Comparison of ENCODE assay signal across 20 mouse cellular contexts in genomic region chr5:42980946-42981650, GRCm38 (mm10).
DNase-seq lines count a peak whose midpoint lies in the region; ATAC-seq lines count a peak whose summit lies in the region.
"Had no signal": no experiment of that assay in that cellular context is flagged by ENCODE, and none has a peak within 500 bp of the region (broad histone marks: within the 10 kb centered on the region; RNA-seq: fewer than 3 reads in every experiment).

No protein-coding gene starts in this region.

- no peak overlapping the region for H3K27ac ChIP-seq in hindbrain, embryonic 16.5 days (ENCODE audit: low read depth, low read length)
- H3K27ac ChIP-seq in hindbrain, embryonic 12.5 days: no peak overlapping the region
- H3K27ac ChIP-seq: gastrocnemius, adult 2 months; limb, embryonic 15.5 days; liver, embryonic 15.5 days; macrophage had no signal

- no peaks in the 10 kb centered on the region for H3K27me3 ChIP-seq in hindbrain, embryonic 16.5 days (replicated peaks; ENCODE audit: control insufficient read depth, insufficient read depth, low read length)
- H3K27me3 ChIP-seq in hindbrain, embryonic 12.5 days: no peaks in the 10 kb centered on the region
- H3K27me3 ChIP-seq: heart, embryonic 12.5 days; limb, embryonic 15.5 days; liver, embryonic 15.5 days had no signal

- H3K9me3 ChIP-seq in hindbrain, embryonic 16.5 days (ENCODE audit: control insufficient read depth, low read length): no peaks in the 10 kb centered on the region
- no peaks in the 10 kb centered on the region for H3K9me3 ChIP-seq in hindbrain, embryonic 12.5 days (replicated peaks)
- H3K9me3 ChIP-seq: heart, embryonic 12.5 days; limb, embryonic 15.5 days; liver, embryonic 15.5 days had no signal

- no peak overlapping the region for H3K9ac ChIP-seq in hindbrain, embryonic 16.5 days (ENCODE audit: low read depth, low read length)
- H3K9ac ChIP-seq in hindbrain, embryonic 12.5 days: no peak overlapping the region
- H3K9ac ChIP-seq: heart, embryonic 12.5 days; limb, embryonic 15.5 days; liver, embryonic 15.5 days had no signal

- H3K36me3 ChIP-seq in hindbrain, embryonic 16.5 days (ENCODE audit: control insufficient read depth, insufficient read depth, low read length): no peaks in the 10 kb centered on the region
- H3K36me3 ChIP-seq in hindbrain, embryonic 12.5 days: no peaks in the 10 kb centered on the region
- H3K36me3 ChIP-seq: heart, embryonic 12.5 days; limb, embryonic 15.5 days; liver, embryonic 15.5 days had no signal

- WGBS in hindbrain, embryonic 16.5 days: 70% methylated on average over 2 of the region's 2 CpGs
- 66% methylated on average over 2 of the region's 2 CpGs for WGBS in hindbrain, embryonic 12.5 days

- ATAC-seq in hindbrain, embryonic 16.5 days: peak; percentile 56; the same call in 1 of the 2 replicates
- ATAC-seq in hindbrain, embryonic 12.5 days (ENCODE audit: low FRiP score): no peak
- ATAC-seq: activated CD4-positive, CD25-positive, alpha-beta regulatory T cell, adult 4 months had no signal

- no peaks in the 10 kb centered on the region for H3K4me1 ChIP-seq in hindbrain, embryonic 16.5 days (ENCODE audit: control insufficient read depth, insufficient read depth, low read depth, low read length)
- no peaks in the 10 kb centered on the region; the same call in 1 of the 2 replicates for H3K4me1 ChIP-seq in hindbrain, embryonic 12.5 days
- H3K4me1 ChIP-seq: heart, embryonic 12.5 days; liver, embryonic 15.5 days had no signal

- H3K4me2 ChIP-seq in hindbrain, embryonic 16.5 days (ENCODE audit: low read length): no peak overlapping the region
- no peak overlapping the region for H3K4me2 ChIP-seq in hindbrain, embryonic 12.5 days (replicated peaks)
- H3K4me2 ChIP-seq: heart, embryonic 12.5 days; limb, embryonic 15.5 days; liver, embryonic 15.5 days had no signal

- no peak overlapping the region for H3K4me3 ChIP-seq in hindbrain, embryonic 16.5 days (ENCODE audit: low read length)
- H3K4me3 ChIP-seq in hindbrain, embryonic 12.5 days: no peak overlapping the region
- H3K4me3 ChIP-seq: gastrocnemius, adult 2 months; heart, embryonic 12.5 days; limb, embryonic 15.5 days; liver, embryonic 15.5 days; myocyte had no signal

- DNase-seq in 3134 (ENCODE audit: extremely low read depth, insufficient read length, low spot score) (peak; percentile 7), NIH3T3 (ENCODE audit: low read depth) (peak; percentile 12)
- DNase-seq in fibroblast of lung, adult 2 months (ENCODE audit: low read depth): peak; percentile 89
- DNase-seq in right cerebral cortex, postnatal 36 days (ENCODE audit: low spot score in 2 of 2): no peak
- no peak for DNase-seq in cerebellum, adult 18-20 months
- DNase-seq: adrenal gland, postnatal 14 days; cerebellum, adult 11-12 months; gastrocnemius, adult 2 months; heart, adult 11 months; heart, postnatal 14 days; kidney, adult 18-20 months; midbrain, embryonic 14.5 days had no signal

Comparison
In these comparisons a context has a peak if more than half of its experiments do, and no peak if none do; other contexts are left out.
1. DNase-seq: peak in 3134 (single experiment), NIH3T3 (single experiment) and fibroblast of lung, adult 2 months (single experiment); none in right cerebral cortex, postnatal 36 days (0 of 2) and cerebellum, adult 18-20 months (0 of 2).